Mouse (Mus musculus) lung, embryonic 16.5 days (tissue): ENCODE measurements around the gene Nup37. TPM values are rescaled to one million over a fixed set of nuclear protein-coding genes. Genes with fewer than 3 reads are reported as not detected.

ENCODE experiments used
- ATAC-seq: fragments of 200-750 bp; cut with Nextera tagmentation; 2 replicates; pipeline ENCODE4 v1.8.0; 2017; ENCODE audit warnings: low read depth, mild to moderate bottlenecking, moderate library complexity
- H3K27ac ChIP-seq: fragments of 300-500 bp; sonication (generic); 2 replicates; pipeline ENCODE4 v1.5.1; 2014; ENCODE audit warnings: mild to moderate bottlenecking, control low read depth, low read length
- H3K27me3 ChIP-seq: fragments of 300-500 bp; sonication (generic); 2 replicates; pipeline ENCODE4 v1.6.1; 2014; ENCODE audit warnings: low read depth, low read length, mixed read lengths; ENCODE audit not compliant: control insufficient read depth, insufficient read depth
- H3K36me3 ChIP-seq: fragments of 300-500 bp; sonication (generic); 2 replicates; pipeline ENCODE4 v1.6.1; 2014; ENCODE audit warnings: low read length; ENCODE audit not compliant: control insufficient read depth, insufficient read depth
- H3K4me1 ChIP-seq: fragments of 300-500 bp; sonication (generic); replicated peaks from 2 replicates; pipeline ENCODE4 v1.6.1; 2014; ENCODE audit warnings: low read length, mixed read lengths; ENCODE audit not compliant: control insufficient read depth, insufficient read depth
- H3K4me2 ChIP-seq: fragments of 300-500 bp; sonication (generic); 2 replicates; pipeline ENCODE4 v1.6.1; 2014; ENCODE audit warnings: low read depth, low read length, control low read depth
- H3K4me3 ChIP-seq: fragments of 300-500 bp; sonication (generic); 2 replicates; pipeline ENCODE4 v1.5.1; 2014; ENCODE audit warnings: mild to moderate bottlenecking, low read length, control low read depth
- H3K9ac ChIP-seq: fragments of 300-500 bp; sonication (generic); 2 replicates; pipeline ENCODE4 v1.6.1; 2014; ENCODE audit warnings: low read length, control low read depth
- H3K9me3 ChIP-seq: fragments of 300-500 bp; sonication (generic); 2 replicates; pipeline ENCODE4 v1.6.1; 2016; ENCODE audit warnings: low read length; ENCODE audit not compliant: control insufficient read depth
- WGBS: fragments of 180-500 bp; shearing (Covaris S2); extraction: QIAGEN DNeasy Blood & Tissue Kit; methylation state at CpG from one replicate; pipeline ENCODE4 v1.1.7; 2014; 5-methylcytosine and 5-hydroxymethylcytosine counted together
- polyA plus RNA-seq: library from polyadenylated mRNA; unstranded; fragments of >200 nt; fragmentation: Nextera tagmentation; extraction: Ambion mirVana; gene quantifications from 2 replicates; pipeline ENCODE4 v1.2.1, GENCODE M21; 2015

Nup37 gene
- polyA plus RNA-seq, 1 experiment from 2014 or later = 80.8 TPM

DNA sequence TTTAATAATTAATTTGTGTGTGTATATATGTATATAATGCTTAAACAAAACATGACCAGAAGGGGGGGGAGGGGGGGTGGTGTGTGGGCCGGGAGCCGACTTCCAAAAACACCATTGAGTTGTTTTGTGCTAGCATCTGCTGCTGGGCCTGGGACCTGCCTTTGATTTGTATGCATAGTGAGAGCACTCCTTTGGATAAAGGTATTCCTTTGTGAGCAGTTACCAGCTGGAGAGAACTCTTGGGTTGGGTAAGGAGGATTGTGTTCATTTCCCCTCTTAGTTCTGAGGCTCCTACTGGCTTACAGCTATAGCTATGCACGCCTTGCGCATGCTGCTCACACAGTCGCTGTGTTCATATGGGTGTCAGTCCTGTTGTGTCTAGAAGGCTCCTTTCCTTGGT is 15.9 kb downstream of the Nup37 start:
- peaks cover 14% of the 10 kb centered on the region for H3K36me3 ChIP-seq
- no peak for ATAC-seq
- no peak overlapping the region for H3K4me2 ChIP-seq
- H3K27me3 ChIP-seq = no peaks in the 10 kb centered on the region
- no peak overlapping the region for H3K4me3 ChIP-seq
- H3K9ac ChIP-seq = no peak overlapping the region
- 94% methylated on average over 5 of the region's 5 CpGs for WGBS
- no peak overlapping the region for H3K27ac ChIP-seq
- peaks cover 3% of the 10 kb centered on the region for H3K9me3 ChIP-seq
- H3K4me1 ChIP-seq = no peaks in the 10 kb centered on the region

DNA sequence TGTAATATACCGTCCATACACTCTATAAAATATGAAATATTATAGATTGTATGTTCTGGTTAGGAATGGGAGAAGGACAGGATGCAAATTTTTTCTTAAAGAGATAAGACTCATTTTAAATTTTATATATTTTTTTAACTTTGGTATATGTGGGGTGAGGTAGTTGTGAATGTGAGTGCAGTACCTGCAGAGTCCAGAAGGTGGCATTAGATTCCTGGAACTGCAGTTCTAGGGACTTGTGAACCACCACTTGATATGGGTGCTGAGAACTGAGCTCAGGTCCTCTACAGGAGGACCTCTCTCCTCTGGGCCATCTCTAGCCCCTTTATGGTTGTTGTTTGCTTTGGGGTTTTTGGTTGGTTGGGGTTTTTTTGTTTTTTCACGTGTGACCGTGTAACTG is 19.4 kb downstream of the Nup37 start:
- no peak for ATAC-seq

DNA sequence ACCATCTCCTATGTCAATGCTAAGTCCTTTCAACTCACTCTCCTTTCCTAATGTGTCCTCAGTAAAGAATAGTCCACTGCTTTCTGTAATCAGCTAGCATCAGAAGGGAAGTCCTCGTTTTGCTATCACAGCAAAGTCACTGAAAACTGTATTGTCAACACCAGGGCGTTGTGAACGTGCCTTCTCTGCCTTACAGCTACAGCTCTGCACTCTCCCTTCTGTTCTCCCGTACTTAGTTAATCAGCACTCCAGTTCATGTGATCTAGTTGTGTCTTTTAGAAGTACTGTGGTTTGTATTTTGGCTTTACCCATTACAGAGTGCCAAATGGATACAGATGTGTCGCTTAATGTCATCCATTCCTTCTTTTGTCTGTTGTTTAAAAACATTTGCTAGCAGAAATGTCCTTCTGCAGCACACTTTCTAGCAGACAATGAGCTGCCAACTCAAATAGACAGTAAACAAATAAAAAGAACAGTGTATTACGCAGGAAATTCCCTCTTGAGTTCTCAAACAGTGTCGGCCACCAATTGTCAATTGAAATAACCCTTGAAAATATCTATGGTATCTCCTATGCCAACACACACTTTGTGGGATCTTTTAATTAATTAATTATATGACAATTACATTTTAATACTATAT is 20.8 kb downstream of the Nup37 start:
- no peak overlapping the region for H3K4me3 ChIP-seq
- 52% methylated on average over 7 of the region's 7 CpGs for WGBS
- peak overlapping the region; percentile 59 for H3K27ac ChIP-seq
- peaks cover 3% of the 10 kb centered on the region for H3K9me3 ChIP-seq
- peak; percentile 80 for ATAC-seq
- no peaks in the 10 kb centered on the region for H3K4me1 ChIP-seq
- H3K4me2 ChIP-seq = no peak overlapping the region
- peaks cover 4% of the 10 kb centered on the region; the same call in 1 of the 2 replicates for H3K36me3 ChIP-seq
- H3K27me3 ChIP-seq = no peaks in the 10 kb centered on the region
- no peak overlapping the region for H3K9ac ChIP-seq

More for the DNA sequence above, 19.4 kb downstream of the Nup37 start:
- 84% methylated on average over 3 of the region's 3 CpGs for WGBS
- Histone ChIP-seq H3K27me3 (no peaks in the 10 kb centered on the region), H3K4me2 (no peak overlapping the region), H3K36me3 (peaks cover 9% of the 10 kb centered on the region), H3K9ac (no peak overlapping the region), H3K27ac (no peak overlapping the region), H3K9me3 (peaks cover 3% of the 10 kb centered on the region), H3K4me1 (no peaks in the 10 kb centered on the region), H3K4me3 (no peak overlapping the region)

DNA sequence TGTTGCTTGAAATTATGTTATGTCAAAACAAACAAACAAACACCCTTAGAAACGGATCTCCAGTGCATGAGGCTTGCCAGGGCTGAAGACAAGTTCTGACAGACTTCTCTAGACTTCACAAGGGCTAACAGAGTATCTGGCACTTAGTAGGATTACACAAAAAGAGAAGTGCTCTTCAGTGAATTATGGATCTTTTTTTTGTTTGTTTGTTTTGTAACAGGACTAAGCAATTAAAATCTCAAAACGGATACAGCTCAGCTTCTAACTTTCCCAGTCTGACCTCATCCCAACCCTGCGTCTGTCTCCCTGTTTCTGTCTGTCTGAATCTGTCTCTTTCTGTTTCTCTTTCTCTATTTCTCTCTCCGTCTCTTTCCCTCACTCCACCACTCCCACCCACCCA is 53.7 kb downstream of the Nup37 start:
- peak overlapping the region; percentile 78 for H3K4me2 ChIP-seq
- WGBS = 9% methylated on average over 4 of the region's 4 CpGs
- peak overlapping the region; percentile 81 for H3K4me3 ChIP-seq
- H3K36me3 ChIP-seq = no peaks in the 10 kb centered on the region
- ATAC-seq = peak; percentile 70
- H3K9me3 ChIP-seq = no peaks in the 10 kb centered on the region
- H3K9ac ChIP-seq = peak overlapping the region; percentile 88
- H3K4me1 ChIP-seq = peaks cover 8% of the 10 kb centered on the region
- H3K27me3 ChIP-seq = no peaks in the 10 kb centered on the region
- no peak overlapping the region for H3K27ac ChIP-seq

DNA sequence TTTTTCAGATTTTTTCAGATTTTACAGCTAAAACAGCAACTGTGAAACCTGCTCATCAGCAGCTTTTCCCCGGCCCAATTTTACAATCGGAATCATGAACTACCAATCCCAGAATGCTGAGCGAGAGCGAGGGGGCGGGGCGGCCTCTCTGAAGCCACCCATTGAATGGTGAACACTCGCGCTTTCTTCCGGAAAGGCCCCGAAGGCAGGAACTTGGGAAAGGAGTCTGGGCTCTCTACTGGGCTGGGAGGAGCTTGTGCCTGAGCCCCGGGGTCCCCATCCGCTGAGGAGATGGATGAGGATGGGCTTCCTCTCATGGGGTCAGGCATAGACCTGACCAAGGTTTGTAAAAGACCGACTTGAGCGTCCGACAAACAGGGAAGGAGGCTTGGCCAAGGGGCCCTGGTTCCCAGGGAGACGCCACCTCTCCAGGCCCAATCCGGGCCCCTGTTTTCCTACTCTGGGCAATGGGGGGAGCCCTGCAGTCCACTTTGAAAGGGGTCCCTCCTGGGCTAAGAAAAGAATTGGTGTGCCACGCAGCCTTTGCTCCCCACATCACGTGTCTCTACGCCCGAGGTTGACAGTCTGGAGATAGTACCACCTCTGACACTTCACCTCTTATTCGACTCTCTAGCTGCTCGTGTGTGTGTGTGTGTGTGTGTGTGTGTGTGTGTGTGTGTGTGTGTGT is 54.3 kb downstream of the Nup37 start, which contains the start of gene Washc3:
Washc3 (plus strand) TSS at position 143 of the 688 bp plus-strand sequence.
- H3K9ac ChIP-seq = peak within 1 kb of the TSS; percentile 88
- H3K27me3 ChIP-seq = no peaks in the 10 kb centered on the region
- ATAC-seq = peak; percentile 99
- H3K36me3 ChIP-seq = no peaks in the 10 kb centered on the region
- H3K4me3 ChIP-seq = peak within 1 kb of the TSS; percentile 81
- peaks cover 8% of the 10 kb centered on the region for H3K4me1 ChIP-seq
- under 1% methylated on average over 23 of the region's 23 CpGs for WGBS
- H3K27ac ChIP-seq = peak within 1 kb of the TSS; percentile 66
- no peaks in the 10 kb centered on the region for H3K9me3 ChIP-seq
- H3K4me2 ChIP-seq = peak within 1 kb of the TSS; percentile 78

DNA sequence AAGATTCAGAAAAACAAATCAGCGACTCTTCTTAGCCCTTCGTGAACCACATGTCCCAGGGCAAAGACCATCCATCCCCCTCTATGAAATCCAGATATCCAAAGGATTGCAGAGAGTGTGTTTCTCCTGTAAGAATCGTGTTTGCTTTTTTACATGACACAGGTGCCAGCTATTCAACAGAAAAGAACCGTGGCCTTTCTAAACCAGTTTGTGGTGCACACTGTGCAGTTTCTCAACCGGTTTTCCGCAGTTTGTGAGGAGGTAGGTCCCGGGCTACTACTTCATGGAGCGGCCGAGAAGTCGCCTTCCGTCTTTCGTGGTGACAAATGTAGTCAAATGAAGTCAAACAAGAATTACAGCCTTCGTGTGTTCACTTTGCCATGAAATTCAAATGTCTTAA is 54.9 kb downstream of the Nup37 start:
- Histone ChIP-seq H3K27ac (0 out of 2 replicates have a peak overlapping the region, but pooled peaks have one; percentile 2), H3K27me3 (no peaks in the 10 kb centered on the region), H3K9ac (peak overlapping the region; percentile 88), H3K4me3 (peak overlapping the region; percentile 81), H3K4me2 (peak overlapping the region; percentile 78), H3K36me3 (no peaks in the 10 kb centered on the region), H3K9me3 (no peaks in the 10 kb centered on the region), H3K4me1 (peaks cover 8% of the 10 kb centered on the region)
- 71% methylated on average over 13 of the region's 13 CpGs for WGBS
- ATAC-seq = no peak

DNA sequence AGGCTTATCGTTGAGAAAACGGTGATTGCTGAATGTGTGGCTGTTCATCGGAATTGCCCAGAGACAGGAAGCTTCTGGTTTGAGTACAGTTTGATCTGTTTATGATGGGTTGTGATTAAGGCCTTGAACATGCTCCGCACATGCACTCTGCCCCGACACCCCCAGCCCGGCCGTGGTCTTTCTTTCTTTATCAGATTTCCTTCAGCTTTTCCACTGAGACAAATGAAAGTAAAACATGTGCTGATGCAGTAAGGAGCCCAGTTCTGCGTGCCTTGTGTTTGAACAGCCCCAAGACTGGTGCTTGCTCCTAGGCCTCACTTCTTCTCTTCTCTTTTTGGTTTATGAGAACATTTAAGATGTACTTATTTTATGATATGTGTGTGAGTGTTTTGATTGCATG is 55.8 kb downstream of the Nup37 start:
- no peak for ATAC-seq
- no peaks in the 10 kb centered on the region for H3K27me3 ChIP-seq
- no peak overlapping the region for H3K4me3 ChIP-seq
- WGBS = 69% methylated on average over 8 of the region's 8 CpGs
- H3K9ac ChIP-seq = peak overlapping the region; percentile 22; the same call in 1 of the 2 replicates
- H3K27ac ChIP-seq = no peak overlapping the region
- 0 out of 2 replicates have a peak overlapping the region, but pooled peaks have one; percentile 17 for H3K4me2 ChIP-seq
- no peaks in the 10 kb centered on the region for H3K36me3 ChIP-seq
- H3K9me3 ChIP-seq = no peaks in the 10 kb centered on the region
- H3K4me1 ChIP-seq = peaks cover 8% of the 10 kb centered on the region

DNA sequence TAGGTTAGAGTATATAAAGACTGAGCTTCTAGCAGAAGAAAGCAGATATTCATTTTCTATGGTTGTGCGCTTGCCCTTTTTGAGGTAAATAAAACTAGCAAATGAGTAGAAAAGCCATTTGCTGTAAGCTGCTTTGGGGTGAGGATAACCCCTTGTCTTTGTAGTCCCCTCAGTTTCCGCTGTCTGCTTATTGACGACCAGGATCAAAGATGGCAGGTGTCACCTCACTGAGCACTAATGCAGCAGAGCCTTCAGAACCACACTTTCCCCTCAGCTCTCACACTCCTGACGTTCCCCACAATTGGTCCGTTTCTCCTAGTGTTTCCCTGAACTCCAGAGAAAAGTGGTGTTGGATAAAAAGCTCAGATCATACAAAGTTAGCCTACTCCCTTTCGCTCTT is 56.4 kb downstream of the Nup37 start:
- H3K27ac ChIP-seq = no peak overlapping the region
- no peaks in the 10 kb centered on the region for H3K36me3 ChIP-seq
- H3K4me2 ChIP-seq = no peak overlapping the region
- no peak for ATAC-seq
- no peaks in the 10 kb centered on the region for H3K27me3 ChIP-seq
- no peak overlapping the region for H3K4me3 ChIP-seq
- WGBS = 90% methylated on average over 6 of the region's 6 CpGs
- H3K4me1 ChIP-seq = peaks cover 8% of the 10 kb centered on the region
- no peak overlapping the region for H3K9ac ChIP-seq
- no peaks in the 10 kb centered on the region for H3K9me3 ChIP-seq

DNA sequence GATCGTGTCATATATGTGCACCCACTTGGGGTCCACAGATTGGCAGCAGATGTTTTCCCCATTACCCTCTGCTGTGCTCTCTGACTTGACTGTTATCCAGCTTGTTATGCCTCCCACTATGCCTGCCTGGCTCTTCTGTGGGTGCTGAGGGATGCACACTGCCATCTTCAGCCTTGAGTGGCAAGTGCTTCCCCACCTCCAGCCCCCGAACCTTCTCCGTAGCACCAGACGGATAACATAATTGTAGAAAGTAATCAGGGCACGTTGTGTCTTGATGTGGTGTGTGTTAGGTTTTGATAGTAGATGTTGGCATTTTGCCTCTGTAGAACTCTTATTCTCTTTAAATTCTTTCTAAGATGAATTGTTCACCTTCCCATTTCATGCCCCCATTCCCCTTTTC is 65.9 kb downstream of the Nup37 start:
- ATAC-seq = no peak
- Histone ChIP-seq H3K4me3 (no peak overlapping the region), H3K36me3 (peaks cover 2% of the 10 kb centered on the region; the same call in 1 of the 2 replicates), H3K9me3 (no peaks in the 10 kb centered on the region), H3K27me3 (no peaks in the 10 kb centered on the region), H3K27ac (no peak overlapping the region), H3K4me2 (no peak overlapping the region), H3K9ac (no peak overlapping the region), H3K4me1 (no peaks in the 10 kb centered on the region)
- WGBS = 80% methylated on average over 5 of the region's 5 CpGs
